In the genomic region with DNA sequence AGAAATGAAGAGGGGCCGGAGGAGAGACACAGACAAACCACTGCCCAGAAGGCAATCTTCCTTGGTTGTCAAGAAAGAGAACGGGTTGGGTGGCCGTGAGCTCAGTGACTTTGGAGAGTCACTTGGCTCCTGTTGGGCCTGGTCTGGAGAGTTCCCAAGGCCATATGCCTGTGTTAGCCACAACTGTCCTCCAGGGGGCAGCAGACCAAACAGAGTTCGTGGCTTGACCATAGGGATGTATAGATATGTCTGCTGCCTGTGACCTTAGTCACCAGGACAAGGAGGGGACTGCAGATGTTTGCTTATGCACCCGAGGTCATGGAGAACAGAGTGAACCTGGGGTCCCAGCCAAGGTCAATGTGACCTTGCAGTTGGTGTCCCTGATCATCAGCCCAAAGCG, we compare ENCODE assay signal across 7 mouse cellular contexts.
DNase-seq lines count a peak whose midpoint lies in the region; ATAC-seq lines count a peak whose summit lies in the region.

No protein-coding gene starts in this region.

- WGBS in liver, embryonic 12.5 days (ENCODE audit: insufficient replicate concordance) = 40% methylated on average over 6 of the region's 6 CpGs

- H3K27me3 ChIP-seq in liver, embryonic 12.5 days (replicated peaks) = peaks cover 40% of the 10 kb centered on the region

- ATAC-seq in liver, embryonic 12.5 days = no peak
- 0 out of 2 replicates have a peak, but pooled peaks have one; percentile 52 for ATAC-seq in megakaryocyte, adult 5-6 weeks (ENCODE audit: poor library complexity, severe bottlenecking)

- H3K9ac ChIP-seq in liver, embryonic 12.5 days = no peak overlapping the region

- no peak overlapping the region for H3K27ac ChIP-seq in liver, embryonic 12.5 days

- H3K4me2 ChIP-seq in liver, embryonic 12.5 days = no peak overlapping the region

- H3K36me3 ChIP-seq in liver, embryonic 12.5 days = no peaks in the 10 kb centered on the region

- no peak overlapping the region for H3K4me3 ChIP-seq in liver, embryonic 12.5 days

- peaks cover 8% of the 10 kb centered on the region for H3K4me1 ChIP-seq in liver, embryonic 12.5 days

- no peaks in the 10 kb centered on the region for H3K9me3 ChIP-seq in liver, embryonic 12.5 days (replicated peaks)

- DNase-seq in liver (peak; percentile 67), adipocyte (ENCODE audit: low spot score) (peak; percentile 19)
- DNase-seq in cerebellum, adult 8-10 months = peak; percentile 62
- DNase-seq in heart, postnatal 4 days = peak; percentile 73
- DNase-seq in thymus, postnatal 4 days = peak; percentile 68

Comparison
In these comparisons a context has a peak if more than half of its experiments do, and no peak if none do; other contexts are left out.
1. DNase-seq: peak in every context shown above with its lines; median percentile 73 in heart, postnatal 4 days; 68 in thymus, postnatal 4 days; 67 in liver; 62 in cerebellum, adult 8-10 months; 19 in adipocyte.